ENCODE assay signal across 8 mouse cellular contexts in the genomic region with DNA sequence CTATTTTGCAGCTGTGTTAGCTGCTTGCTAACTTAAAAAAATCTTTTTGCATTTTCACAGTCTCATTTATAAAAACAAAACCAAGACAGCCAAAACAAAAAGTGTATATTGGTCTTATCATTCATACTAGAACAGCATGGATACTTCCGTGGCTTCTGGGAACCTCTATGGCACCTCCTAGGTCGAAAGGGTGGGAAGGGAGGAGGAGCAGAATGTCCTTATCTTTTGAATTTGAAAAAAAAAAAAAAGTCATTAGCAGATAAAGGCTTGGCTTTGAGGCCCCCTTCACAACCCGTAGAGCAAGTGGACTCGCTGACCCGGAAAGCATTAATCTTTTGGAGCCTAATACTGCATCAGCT.
DNase-seq lines count a peak whose midpoint lies in the region; ATAC-seq and TF ChIP-seq lines count a peak whose summit lies in the region.

No protein-coding gene starts in this region.

- WGBS in heart, postnatal 0 days: under 1% methylated on average over 5 of the region's 5 CpGs
- WGBS in embryonic facial prominence, embryonic 11.5 days: 2% methylated on average over 5 of the region's 5 CpGs
- WGBS in hindbrain, embryonic 14.5 days: 3% methylated on average over 5 of the region's 5 CpGs
- WGBS in midbrain, embryonic 14.5 days: 3% methylated on average over 5 of the region's 5 CpGs

- H3K9ac ChIP-seq in heart, postnatal 0 days (replicated peaks; ENCODE audit: low read depth, low read length): no peak overlapping the region
- H3K9ac ChIP-seq in embryonic facial prominence, embryonic 11.5 days (replicated peaks; ENCODE audit: low read length): no peak overlapping the region
- H3K9ac ChIP-seq in hindbrain, embryonic 14.5 days: peak overlapping the region; percentile 65
- peak overlapping the region; percentile 64; the same call in 1 of the 2 replicates for H3K9ac ChIP-seq in midbrain, embryonic 14.5 days (replicated peaks; ENCODE audit: low read length)

- peaks cover 3% of the 10 kb centered on the region; the same call in 1 of the 2 replicates for H3K4me1 ChIP-seq in heart, postnatal 0 days (ENCODE audit: control insufficient read depth, insufficient read depth)
- H3K4me1 ChIP-seq in embryonic facial prominence, embryonic 11.5 days (ENCODE audit: control insufficient read depth, insufficient read depth, low read length): no peaks in the 10 kb centered on the region
- no peaks in the 10 kb centered on the region for H3K4me1 ChIP-seq in hindbrain, embryonic 14.5 days (replicated peaks; ENCODE audit: control insufficient read depth, insufficient read depth, low read length)
- H3K4me1 ChIP-seq in midbrain, embryonic 14.5 days (ENCODE audit: control insufficient read depth, insufficient read depth, low read length): no peaks in the 10 kb centered on the region

- peak overlapping the region; percentile 31; the same call in 1 of the 2 replicates for H3K4me3 ChIP-seq in heart, postnatal 0 days (ENCODE audit: low read depth, low read length)
- peak overlapping the region; percentile 26 for H3K4me3 ChIP-seq in embryonic facial prominence, embryonic 11.5 days (ENCODE audit: low read depth, low read length)
- peak overlapping the region; percentile 44 for H3K4me3 ChIP-seq in hindbrain, embryonic 14.5 days (replicated peaks; ENCODE audit: low read length)
- H3K4me3 ChIP-seq in midbrain, embryonic 14.5 days (replicated peaks; ENCODE audit: low read depth, low read length): peak overlapping the region; percentile 58

- no peak for ATAC-seq in heart, postnatal 0 days (ENCODE audit: insufficient read depth, low read depth)
- ATAC-seq in embryonic facial prominence, embryonic 11.5 days (replicated peaks; ENCODE audit: insufficient number of reproducible peaks, low FRiP score, low TSS enrichment, low read depth): no peak
- peak; percentile 19; the same call in 1 of the 2 replicates for ATAC-seq in hindbrain, embryonic 14.5 days (ENCODE audit: low FRiP score)
- no peak for ATAC-seq in midbrain, embryonic 14.5 days (ENCODE audit: low FRiP score, low TSS enrichment)
- ATAC-seq in erythroblast, adult 5-6 weeks (replicated peaks; ENCODE audit: low FRiP score, poor library complexity, severe bottlenecking): no peak

- H3K36me3 ChIP-seq in heart, postnatal 0 days (replicated peaks; ENCODE audit: control insufficient read depth, insufficient read depth, low read length): no peaks in the 10 kb centered on the region
- H3K36me3 ChIP-seq in embryonic facial prominence, embryonic 11.5 days (replicated peaks; ENCODE audit: control insufficient read depth, insufficient read depth, low read depth, low read length): no peaks in the 10 kb centered on the region
- H3K36me3 ChIP-seq in hindbrain, embryonic 14.5 days (replicated peaks; ENCODE audit: control insufficient read depth, insufficient read depth): no peaks in the 10 kb centered on the region
- H3K36me3 ChIP-seq in midbrain, embryonic 14.5 days (ENCODE audit: control insufficient read depth, insufficient read depth, low read length): no peaks in the 10 kb centered on the region

- no peak for TF ChIP-seq CTCF in heart, postnatal 0 days (IDR thresholded peaks at IDR 0.05; ENCODE audit: low read depth)

- 0 out of 2 replicates have a peak, but pooled peaks cover 8% of the 10 kb centered on the region for H3K27me3 ChIP-seq in heart, postnatal 0 days (ENCODE audit: control insufficient read depth, insufficient read depth, low read length)
- no peaks in the 10 kb centered on the region for H3K27me3 ChIP-seq in embryonic facial prominence, embryonic 11.5 days (ENCODE audit: control insufficient read depth, insufficient read depth, low read length)
- no peaks in the 10 kb centered on the region for H3K27me3 ChIP-seq in hindbrain, embryonic 14.5 days (ENCODE audit: control insufficient read depth, insufficient read depth, low read length)
- H3K27me3 ChIP-seq in midbrain, embryonic 14.5 days (ENCODE audit: control insufficient read depth, insufficient read depth, low read length): no peaks in the 10 kb centered on the region

- no peaks in the 10 kb centered on the region for H3K9me3 ChIP-seq in heart, postnatal 0 days (replicated peaks; ENCODE audit: control insufficient read depth, low read length)
- H3K9me3 ChIP-seq in embryonic facial prominence, embryonic 11.5 days (replicated peaks; ENCODE audit: control insufficient read depth, low read length): no peaks in the 10 kb centered on the region
- H3K9me3 ChIP-seq in hindbrain, embryonic 14.5 days (ENCODE audit: control insufficient read depth, low read length): no peaks in the 10 kb centered on the region
- no peaks in the 10 kb centered on the region for H3K9me3 ChIP-seq in midbrain, embryonic 14.5 days (ENCODE audit: control insufficient read depth, low read length)

- H3K4me2 ChIP-seq in heart, postnatal 0 days (ENCODE audit: low read depth, low read length): peak overlapping the region; percentile 64; the same call in 1 of the 2 replicates
- peak overlapping the region; percentile 53 for H3K4me2 ChIP-seq in embryonic facial prominence, embryonic 11.5 days (ENCODE audit: low read depth, low read length)
- peak overlapping the region; percentile 67 for H3K4me2 ChIP-seq in hindbrain, embryonic 14.5 days (replicated peaks)
- peak overlapping the region; percentile 71 for H3K4me2 ChIP-seq in midbrain, embryonic 14.5 days (ENCODE audit: low read length)

- DNase-seq in heart, postnatal 0 days (ENCODE audit: low spot score): no peak
- no peak for DNase-seq in heart, adult 8-10 months (ENCODE audit: low spot score)
- no peak for DNase-seq in embryonic facial prominence, embryonic 11.5 days (ENCODE audit: low spot score)
- DNase-seq in hindbrain, embryonic 14.5 days (ENCODE audit: low spot score): no peak
- DNase-seq in midbrain, embryonic 14.5 days: no peak
- no peak for DNase-seq in left cerebral cortex, adult 8-10 months (ENCODE audit: low spot score in 2 of 2)
- DNase-seq in frontal cortex, postnatal 25 days (ENCODE audit: low spot score in 2 of 2): no peak

- TF ChIP-seq EP300 in heart, postnatal 0 days (IDR thresholded peaks at IDR 0.05; ENCODE audit: low read depth): no peak

- no peak overlapping the region for H3K27ac ChIP-seq in heart, postnatal 0 days (ENCODE audit: low read depth)
- H3K27ac ChIP-seq in embryonic facial prominence, embryonic 11.5 days (replicated peaks; ENCODE audit: low read depth, low read length): no peak overlapping the region
- no peak overlapping the region for H3K27ac ChIP-seq in hindbrain, embryonic 14.5 days
- 0 out of 2 replicates have a peak overlapping the region, but pooled peaks have one; percentile 46 for H3K27ac ChIP-seq in midbrain, embryonic 14.5 days (replicated peaks; ENCODE audit: low read depth, low read length)

Comparison
In these comparisons a context has a peak if more than half of its experiments do, and no peak if none do; other contexts are left out.
1. H3K9ac ChIP-seq: peak in hindbrain, embryonic 14.5 days (single experiment) and midbrain, embryonic 14.5 days (single experiment); none in heart, postnatal 0 days (single experiment) and embryonic facial prominence, embryonic 11.5 days (single experiment).
2. Peak in every context shown above with its lines, with median percentiles within 50 percentile points of each other: H3K4me2 ChIP-seq and H3K4me3 ChIP-seq.